Mouse (Mus musculus) midbrain, embryonic 15.5 days (tissue): Measurements from ENCODE around the gene Minos1. TPM values are rescaled to one million over a fixed set of nuclear protein-coding genes. Genes with fewer than 3 reads are reported as not detected.

Source experiments
- ATAC-seq: fragments of 200-750 bp; cut with Nextera tagmentation; replicated peaks from 2 replicates; pipeline ENCODE4 v1.8.0; 2017; ENCODE audit warnings: moderate TSS enrichment
- H3K27ac ChIP-seq: fragments of 300-500 bp; sonication (generic); 2 replicates; pipeline ENCODE4 v1.5.1; 2015; ENCODE audit warnings: mild to moderate bottlenecking, inconsistent platforms
- H3K27me3 ChIP-seq: fragments of 300-500 bp; sonication (generic); replicated peaks from 2 replicates; pipeline ENCODE4 v1.6.1; 2015; ENCODE audit warnings: inconsistent platforms
- H3K36me3 ChIP-seq: fragments of 300-500 bp; sonication (generic); replicated peaks from 2 replicates; pipeline ENCODE4 v1.6.1; 2015; ENCODE audit warnings: inconsistent platforms
- H3K4me1 ChIP-seq: fragments of 300-500 bp; sonication (generic); 2 replicates; pipeline ENCODE4 v1.6.1; 2015; ENCODE audit warnings: inconsistent platforms
- H3K4me2 ChIP-seq: fragments of 300-500 bp; sonication (generic); 2 replicates; pipeline ENCODE4 v1.6.1; 2015; ENCODE audit warnings: inconsistent platforms, mild to moderate bottlenecking, moderate library complexity
- H3K4me3 ChIP-seq: fragments of 300-500 bp; sonication (generic); 2 replicates; pipeline ENCODE4 v1.5.1; 2015; ENCODE audit warnings: mild to moderate bottlenecking, inconsistent platforms
- H3K9ac ChIP-seq: fragments of 300-500 bp; sonication (generic); 2 replicates; pipeline ENCODE4 v1.6.1; 2015; ENCODE audit warnings: mild to moderate bottlenecking, inconsistent platforms
- H3K9me3 ChIP-seq: fragments of 300-500 bp; sonication (generic); 2 replicates; pipeline ENCODE4 v1.6.1; 2016; ENCODE audit warnings: inconsistent platforms
- WGBS: fragments of 180-500 bp; shearing (Covaris S2); methylation state at CpG from one replicate; pipeline ENCODE4 v1.1.7; 2015; ENCODE audit warnings: mixed read lengths; 5-methylcytosine and 5-hydroxymethylcytosine counted together
- polyA plus RNA-seq: library from polyadenylated mRNA; unstranded; fragments of >200 nt; fragmentation: Nextera tagmentation; extraction: Ambion mirVana; gene quantifications from 2 replicates; pipeline ENCODE4 v1.2.1, GENCODE M21; 2015

Minos1 gene
- polyA plus RNA-seq, result 323 and 328 TPM in 2 replicates

DNA sequence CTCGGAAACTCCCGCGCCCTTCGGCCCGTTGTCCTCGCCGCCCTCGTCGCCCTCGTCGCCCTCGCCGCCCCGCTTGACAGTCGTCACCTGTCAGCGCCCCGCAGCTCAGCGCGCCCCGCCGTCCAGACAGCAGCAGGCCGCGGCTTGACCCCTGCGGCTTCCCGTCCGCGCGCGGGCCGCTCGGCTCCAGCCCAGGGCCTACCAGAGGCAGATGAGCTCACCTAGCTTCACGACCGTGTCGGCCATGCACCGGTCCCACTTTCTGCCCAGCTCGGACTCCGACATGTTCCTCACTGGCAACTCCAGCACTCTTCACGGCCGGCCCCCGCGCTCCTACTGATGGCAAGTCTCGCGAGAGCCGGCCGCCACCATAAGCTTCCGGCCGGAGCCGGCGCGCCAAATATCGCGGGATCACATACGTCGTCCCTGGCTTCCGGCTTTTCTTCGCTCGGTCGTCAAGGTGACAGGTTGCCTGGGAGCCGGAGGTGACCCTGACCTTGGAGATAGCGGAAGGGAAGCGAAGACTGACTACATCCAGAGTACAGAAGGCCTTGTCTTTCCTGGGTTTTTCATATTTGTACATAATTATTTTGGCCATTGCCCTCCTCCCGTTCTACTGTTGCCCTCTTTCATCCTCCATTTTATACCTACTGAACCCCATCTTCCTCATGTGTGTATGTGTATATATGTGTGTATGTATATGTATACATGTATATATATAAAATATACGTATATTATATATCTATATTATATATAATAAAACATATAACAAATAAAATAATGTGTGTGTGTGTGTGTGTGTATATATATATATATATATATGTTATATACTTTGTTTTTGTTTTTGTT lies at the start of gene Minos1:
Minos1 (minus strand) TSS at position 413 of the 849 bp plus-strand sequence.
- Histone ChIP-seq H3K9ac (peak within 1 kb of the TSS; percentile 92), H3K27me3 (no peaks in the 10 kb centered on the region), H3K36me3 (no peaks in the 10 kb centered on the region), H3K4me2 (peak within 1 kb of the TSS; percentile 92), H3K4me1 (peaks cover 27% of the 10 kb centered on the region), H3K4me3 (peak within 1 kb of the TSS; percentile 98), H3K9me3 (no peaks in the 10 kb centered on the region), H3K27ac (peak within 1 kb of the TSS; percentile 89)
- under 1% methylated on average over 60 of the region's 63 CpGs for WGBS
- ATAC-seq, result peak; percentile 97

DNA sequence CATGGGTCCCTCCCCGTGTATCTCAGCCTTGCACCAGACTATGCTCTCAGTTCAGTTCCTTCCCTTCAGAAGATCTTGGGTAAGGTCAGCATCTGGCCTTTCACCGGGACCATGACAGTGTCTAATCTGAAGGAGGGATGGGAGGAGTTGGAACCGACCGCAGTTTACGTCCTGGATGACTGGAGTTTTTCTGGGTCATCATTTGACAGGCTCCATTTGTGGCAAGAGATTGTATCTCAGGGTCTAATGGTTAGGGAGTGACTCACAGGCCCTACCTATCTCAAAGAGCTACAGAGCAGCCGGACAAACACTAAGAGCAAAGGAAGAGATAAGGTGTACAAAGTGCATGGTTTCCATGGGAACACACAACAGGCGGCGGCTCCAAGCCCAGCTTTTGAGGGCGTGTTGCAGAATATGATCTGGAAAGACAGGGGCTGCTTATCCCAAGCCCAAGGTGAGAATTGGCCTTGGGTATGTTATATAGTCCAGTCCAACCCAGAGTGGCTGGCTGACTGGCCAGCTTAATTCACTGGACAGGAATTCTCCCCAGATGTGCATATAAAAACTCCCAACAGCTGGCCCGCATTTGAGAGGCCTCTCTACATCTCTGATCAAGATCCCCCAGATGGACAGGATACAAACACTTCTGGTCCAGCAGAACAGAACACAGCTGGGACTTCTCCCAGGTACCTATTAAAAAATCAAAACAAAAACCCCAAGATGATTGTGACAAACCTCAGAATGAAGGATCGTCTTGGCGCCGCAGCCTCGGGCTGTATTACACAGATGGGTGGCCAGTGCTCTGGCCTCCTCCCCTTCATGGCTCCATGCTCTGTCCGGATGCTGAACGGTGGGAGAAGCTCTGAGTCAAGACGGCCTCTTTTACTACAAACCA lies 49.1 kb upstream of the Minos1 start:
- WGBS, result 89% methylated on average over 17 of the region's 17 CpGs
- H3K36me3 ChIP-seq, result no peaks in the 10 kb centered on the region
- no peak for ATAC-seq

GRCm38 (mm10) chr4:139179218-139179617 lies 48.3 kb upstream of the Minos1 start:
- ATAC-seq, result no peak
- H3K4me1 ChIP-seq, result no peaks in the 10 kb centered on the region
- WGBS, result 84% methylated on average over 2 of the region's 2 CpGs
- no peak overlapping the region for H3K9ac ChIP-seq
- H3K36me3 ChIP-seq, result no peaks in the 10 kb centered on the region
- no peaks in the 10 kb centered on the region for H3K9me3 ChIP-seq
- no peaks in the 10 kb centered on the region for H3K27me3 ChIP-seq
- H3K27ac ChIP-seq, result no peak overlapping the region
- no peak overlapping the region for H3K4me2 ChIP-seq
- H3K4me3 ChIP-seq, result no peak overlapping the region

More for the DNA sequence above, 49.1 kb upstream of the Minos1 start:
- no peak overlapping the region for H3K9ac ChIP-seq
- no peak overlapping the region for H3K27ac ChIP-seq
- H3K4me2 ChIP-seq, result no peak overlapping the region
- no peaks in the 10 kb centered on the region for H3K27me3 ChIP-seq
- H3K9me3 ChIP-seq, result no peaks in the 10 kb centered on the region
- no peak overlapping the region for H3K4me3 ChIP-seq
- no peaks in the 10 kb centered on the region for H3K4me1 ChIP-seq

DNA sequence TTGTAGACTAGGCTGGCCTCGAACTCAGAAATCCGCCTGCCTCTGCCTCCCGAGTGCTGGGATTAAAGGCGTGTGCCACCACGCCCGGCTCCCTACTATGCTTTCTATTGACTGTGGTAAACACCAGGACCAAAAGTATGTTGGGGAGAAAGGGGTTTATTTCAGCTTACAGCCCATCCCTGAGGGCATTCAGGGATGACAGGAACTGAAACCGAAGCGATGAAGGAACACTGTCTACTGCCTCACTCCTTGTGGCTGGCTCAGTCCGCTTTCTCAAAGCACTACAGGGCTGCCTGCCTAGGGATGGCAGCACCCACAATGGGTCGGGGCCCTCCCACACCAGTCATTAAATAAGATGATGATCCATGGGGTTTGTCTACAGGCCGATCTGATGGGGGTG lies 47.5 kb upstream of the Minos1 start:
- no peaks in the 10 kb centered on the region for H3K27me3 ChIP-seq
- H3K9me3 ChIP-seq, result no peaks in the 10 kb centered on the region
- H3K27ac ChIP-seq, result no peak overlapping the region
- WGBS, result 95% methylated on average over 11 of the region's 11 CpGs
- H3K4me3 ChIP-seq, result no peak overlapping the region
- H3K9ac ChIP-seq, result no peak overlapping the region
- no peak for ATAC-seq
- no peak overlapping the region for H3K4me2 ChIP-seq
- no peaks in the 10 kb centered on the region for H3K4me1 ChIP-seq
- H3K36me3 ChIP-seq, result no peaks in the 10 kb centered on the region

DNA sequence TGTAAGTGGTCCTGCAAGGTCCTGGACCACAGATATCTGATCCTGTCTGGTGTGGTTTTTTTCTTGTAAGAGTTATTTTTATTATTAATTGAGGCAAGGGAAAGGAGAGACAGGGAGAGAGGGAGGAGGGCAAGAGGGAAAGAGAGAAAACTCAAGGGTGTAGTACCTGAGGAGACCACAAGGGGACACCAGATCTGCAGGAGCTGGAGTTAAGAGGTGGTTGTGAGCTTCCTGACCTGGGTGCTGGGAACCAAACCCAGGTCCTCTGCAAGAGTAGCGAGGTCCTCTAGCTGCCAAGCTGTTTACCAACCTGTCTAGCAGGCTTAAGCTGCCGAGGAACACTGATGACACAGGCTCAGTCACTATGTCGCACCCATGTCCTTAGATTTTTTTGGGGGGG lies 47.0 kb upstream of the Minos1 start:
- Histone ChIP-seq H3K9ac (no peak overlapping the region), H3K27me3 (no peaks in the 10 kb centered on the region), H3K36me3 (no peaks in the 10 kb centered on the region), H3K4me3 (no peak overlapping the region), H3K9me3 (no peaks in the 10 kb centered on the region), H3K27ac (no peak overlapping the region), H3K4me1 (no peaks in the 10 kb centered on the region), H3K4me2 (no peak overlapping the region)
- ATAC-seq, result no peak
- 86% methylated on average over 3 of the region's 3 CpGs for WGBS

DNA sequence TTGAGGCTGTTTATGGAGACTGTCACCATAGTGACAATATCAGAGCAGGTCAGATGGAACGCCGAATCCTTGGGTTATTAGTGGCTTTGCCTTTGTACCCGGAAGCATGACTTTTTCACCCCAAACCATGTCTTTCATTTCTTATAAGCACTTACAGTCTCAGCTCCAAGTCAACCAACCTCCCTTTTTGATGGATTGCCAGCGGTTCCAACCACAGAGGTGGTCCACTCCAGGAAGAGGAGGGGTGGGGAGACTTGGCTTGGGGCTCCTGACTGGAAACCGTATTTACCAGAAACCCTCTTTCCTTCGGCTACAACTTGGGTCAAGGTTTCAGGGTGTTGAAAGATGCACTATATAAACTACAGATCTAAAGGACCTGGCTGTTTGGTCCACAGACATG lies 45.1 kb upstream of the Minos1 start:
- H3K9me3 ChIP-seq, result no peaks in the 10 kb centered on the region
- 73% methylated on average over 6 of the region's 6 CpGs for WGBS
- no peaks in the 10 kb centered on the region for H3K27me3 ChIP-seq
- no peak overlapping the region for H3K27ac ChIP-seq
- ATAC-seq, result no peak
- no peaks in the 10 kb centered on the region for H3K36me3 ChIP-seq
- no peak overlapping the region for H3K4me2 ChIP-seq
- no peaks in the 10 kb centered on the region for H3K4me1 ChIP-seq
- H3K4me3 ChIP-seq, result no peak overlapping the region
- no peak overlapping the region for H3K9ac ChIP-seq

- ATAC-seq, result no peak
- 62% methylated on average over 20 of the region's 20 CpGs for WGBS
These were observed 44.4 kb upstream of the Minos1 start for GRCm38 (mm10) chr4:139175061-139175971.

GRCm38 (mm10) chr4:139169748-139170279 lies 38.9 kb upstream of the Minos1 start:
- no peaks in the 10 kb centered on the region for H3K9me3 ChIP-seq
- no peaks in the 10 kb centered on the region for H3K27me3 ChIP-seq
- H3K27ac ChIP-seq, result no peak overlapping the region
- H3K4me1 ChIP-seq, result no peaks in the 10 kb centered on the region
- no peak overlapping the region for H3K4me2 ChIP-seq
- 63% methylated on average over 12 of the region's 12 CpGs for WGBS
- no peak overlapping the region for H3K9ac ChIP-seq
- H3K4me3 ChIP-seq, result no peak overlapping the region
- H3K36me3 ChIP-seq, result no peaks in the 10 kb centered on the region
- ATAC-seq, result no peak

More at GRCm38 (mm10) chr4:139175061-139175971, 44.4 kb upstream of the Minos1 start:
- H3K9me3 ChIP-seq, result no peaks in the 10 kb centered on the region
- H3K27ac ChIP-seq, result no peak overlapping the region
- H3K36me3 ChIP-seq, result no peaks in the 10 kb centered on the region
- no peak overlapping the region for H3K9ac ChIP-seq
- no peak overlapping the region for H3K4me2 ChIP-seq
- no peak overlapping the region for H3K4me3 ChIP-seq
- H3K4me1 ChIP-seq, result no peaks in the 10 kb centered on the region
- no peaks in the 10 kb centered on the region for H3K27me3 ChIP-seq

DNA sequence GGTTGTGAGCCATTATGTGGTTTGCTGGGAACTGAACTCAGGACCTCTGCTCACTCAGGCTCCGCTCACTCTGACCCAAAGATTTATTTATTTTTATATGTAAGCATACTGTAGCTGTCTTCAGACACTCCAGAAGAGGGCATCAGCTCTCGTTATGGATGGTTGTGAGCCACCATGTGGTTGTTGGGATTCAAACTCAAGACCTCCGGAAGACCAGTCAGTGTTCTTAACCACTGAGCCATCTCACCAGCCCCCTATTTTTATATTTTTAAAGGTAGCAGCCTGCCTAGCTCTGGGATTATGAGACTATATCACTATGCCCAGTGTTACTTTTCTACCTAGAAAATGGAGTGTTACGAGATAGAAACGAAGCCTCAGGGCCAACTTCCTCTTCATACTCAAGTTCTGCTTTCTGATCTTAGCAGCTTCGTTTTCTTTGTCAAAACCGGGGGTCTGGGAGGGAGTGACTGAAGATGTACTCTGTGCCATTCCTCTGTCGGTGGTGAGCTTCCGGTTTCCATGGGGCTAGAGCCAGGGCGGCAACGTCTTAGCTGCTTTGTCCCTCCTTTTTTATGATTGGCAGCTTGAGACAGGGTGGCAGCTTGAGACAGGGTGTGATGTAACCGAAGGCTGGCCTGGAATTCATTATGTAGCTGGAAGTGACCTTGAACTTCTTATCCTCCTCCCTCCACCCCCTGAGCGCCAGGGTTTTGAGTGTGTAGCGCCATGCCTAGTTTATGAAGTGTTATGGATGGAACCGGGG lies 38.3 kb upstream of the Minos1 start:
- H3K9ac ChIP-seq, result no peak overlapping the region
- no peaks in the 10 kb centered on the region for H3K36me3 ChIP-seq
- H3K4me2 ChIP-seq, result no peak overlapping the region
- 71% methylated on average over 15 of the region's 15 CpGs for WGBS
- no peaks in the 10 kb centered on the region for H3K9me3 ChIP-seq
- H3K4me3 ChIP-seq, result no peak overlapping the region
- H3K27me3 ChIP-seq, result no peaks in the 10 kb centered on the region
- no peak for ATAC-seq
- H3K4me1 ChIP-seq, result no peaks in the 10 kb centered on the region
- H3K27ac ChIP-seq, result no peak overlapping the region

DNA sequence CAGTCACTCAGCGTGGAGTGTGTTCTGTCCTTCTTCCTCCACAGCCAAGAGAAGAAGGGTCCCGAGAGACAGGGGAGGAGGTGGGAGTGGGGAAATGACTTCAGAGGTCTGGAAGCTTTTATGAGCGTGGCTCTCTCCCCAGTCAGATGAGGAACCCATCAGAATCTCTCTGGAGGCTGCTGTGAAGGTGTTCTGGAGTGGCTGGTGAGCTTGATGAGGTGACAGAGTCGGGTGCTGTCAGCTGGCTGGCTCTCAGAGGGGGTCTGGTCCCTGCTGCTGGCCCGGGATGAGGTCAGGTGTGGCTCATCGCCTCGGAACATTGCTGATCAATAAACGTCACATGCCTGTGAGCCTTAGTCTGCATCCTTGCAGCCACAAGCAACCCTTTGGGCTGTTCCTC lies 36.2 kb upstream of the Minos1 start:
- Histone ChIP-seq H3K4me2 (no peak overlapping the region), H3K36me3 (no peaks in the 10 kb centered on the region), H3K4me3 (no peak overlapping the region), H3K27ac (no peak overlapping the region), H3K9ac (no peak overlapping the region), H3K4me1 (no peaks in the 10 kb centered on the region), H3K27me3 (no peaks in the 10 kb centered on the region), H3K9me3 (no peaks in the 10 kb centered on the region)
- no peak for ATAC-seq
- 72% methylated on average over 8 of the region's 8 CpGs for WGBS

- Histone ChIP-seq H3K9me3 (no peaks in the 10 kb centered on the region), H3K36me3 (no peaks in the 10 kb centered on the region), H3K9ac (no peak overlapping the region), H3K4me3 (no peak overlapping the region), H3K4me1 (no peaks in the 10 kb centered on the region), H3K27me3 (no peaks in the 10 kb centered on the region), H3K27ac (no peak overlapping the region), H3K4me2 (no peak overlapping the region)
- no peak for ATAC-seq
- WGBS, result 85% methylated on average over 8 of the region's 8 CpGs
These were observed 35.3 kb upstream of the Minos1 start for GRCm38 (mm10) chr4:139166244-139166643.
